Mouse (Mus musculus) liver, embryonic 14.5 days (tissue): ENCODE measurements at regions not wholly inside any gene's neighbourhood (a gene's known extent, or its start where the extent isn't known, plus 50 kb on each side); places are given as distances from the start of the nearest gene placed in this dataset.
"Not testable (repeated sequence)": the region's sequence is repeated elsewhere in the genome, so short reads cannot be mapped to it uniquely, and the experiment has no call there.

Source experiments
- ATAC-seq: fragments of 200-750 bp; cut with Nextera tagmentation; 2 replicates; pipeline ENCODE4 v1.8.0; 2017; ENCODE audit warnings: moderate number of reproducible peaks, mild to moderate bottlenecking, moderate library complexity; ENCODE audit not compliant: insufficient read depth
- DNase-seq, 3 experiments: peaks; one replicate each; pipeline ENCODE4 v3.0.0-alpha.2; 2012 to 2013; ENCODE audit warnings: low read depth in 3 of 3, low spot score in 3 of 3
- H3K27ac ChIP-seq: fragments of 300-500 bp; sonication (generic); 2 replicates; pipeline ENCODE4 v1.5.1; 2014; ENCODE audit warnings: moderate library complexity, mild to moderate bottlenecking, control low read depth, inconsistent platforms
- H3K27me3 ChIP-seq: fragments of 300-500 bp; sonication (generic); 2 replicates; pipeline ENCODE4 v1.6.1; 2014; ENCODE audit warnings: mild to moderate bottlenecking, low read length, moderate library complexity; ENCODE audit not compliant: control insufficient read depth, insufficient read depth
- H3K36me3 ChIP-seq: fragments of 300-500 bp; sonication (generic); replicated peaks from 2 replicates; pipeline ENCODE4 v1.6.1; 2014; ENCODE audit warnings: low read depth; ENCODE audit not compliant: control insufficient read depth, insufficient read depth
- H3K4me1 ChIP-seq, 2 experiments: fragments of 200-500 bp in 1 of 2; fragments of 300-500 bp in 1 of 2; sonication (generic) in 1 of 2; replicated peaks; 2 replicates each; pipeline ENCODE4 v1.6.1; 2012 to 2014; ENCODE audit warnings: antibody characterized with exemption in 1 of 2, inconsistent platforms in 1 of 2, low read length in 1 of 2; ENCODE audit not compliant: control insufficient read depth in 2 of 2, insufficient read depth in 2 of 2
- H3K4me2 ChIP-seq: fragments of 300-500 bp; sonication (generic); 2 replicates; pipeline ENCODE4 v1.6.1; 2014; ENCODE audit warnings: low read depth, mild to moderate bottlenecking, control low read depth, moderate library complexity
- H3K4me3 ChIP-seq, 2 experiments: fragments of 200-500 bp in 1 of 2; fragments of 300-500 bp in 1 of 2; sonication (generic) in 1 of 2; 2 replicates each; pipeline ENCODE4 v1.5.1; 2012 to 2014; ENCODE audit warnings: low read depth in 2 of 2, low read length in 2 of 2, mild to moderate bottlenecking in 2 of 2, control low read depth in 1 of 2, inconsistent platforms in 1 of 2, moderate library complexity in 1 of 2; ENCODE audit not compliant: insufficient read depth in 1 of 2
- H3K9ac ChIP-seq: fragments of 300-500 bp; sonication (generic); replicated peaks from 2 replicates; pipeline ENCODE4 v1.6.1; 2014; ENCODE audit warnings: mild to moderate bottlenecking, control low read depth, moderate library complexity
- H3K9me3 ChIP-seq: fragments of 300-500 bp; sonication (generic); 2 replicates; pipeline ENCODE4 v1.6.1; 2016; ENCODE audit warnings: low read length, mixed read lengths; ENCODE audit not compliant: control insufficient read depth
- CTCF ChIP-seq: IDR thresholded peaks from 2 replicates; pipeline ENCODE4 v1.5.1; 2016; ENCODE audit warnings: antibody characterized with exemption, low read depth, control low read depth
- EP300 ChIP-seq: IDR thresholded peaks from 2 replicates; pipeline ENCODE4 v1.6.1; 2016; ENCODE audit warnings: antibody characterized with exemption, low read depth
- WGBS: fragments of 180-500 bp; shearing (Covaris S2); extraction: QIAGEN DNeasy Blood & Tissue Kit; methylation state at CpG from one replicate; pipeline ENCODE4 v1.1.7; 2014; ENCODE audit not compliant: insufficient replicate concordance; 5-methylcytosine and 5-hydroxymethylcytosine counted together

DNA sequence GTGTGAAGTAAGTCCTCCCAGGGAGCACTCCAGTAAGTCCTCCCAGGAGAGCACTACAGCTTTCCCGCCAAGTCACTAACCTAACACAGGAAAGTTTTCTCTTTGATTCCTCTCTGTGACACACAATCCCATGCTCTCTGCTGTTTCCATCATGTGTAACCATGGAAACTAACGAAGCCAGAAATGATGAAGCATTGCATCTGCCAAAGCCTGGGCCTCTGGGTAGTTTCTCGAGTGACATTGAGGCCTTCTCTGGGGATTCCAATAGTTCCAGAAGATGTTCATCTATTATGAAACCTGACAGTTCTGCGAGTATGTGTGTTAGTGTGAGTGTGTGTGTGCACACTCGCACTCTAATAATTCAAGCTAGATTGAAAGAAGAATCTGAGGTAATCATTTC lies 140.7 kb upstream of the Zfp637 start:
- no peak overlapping the region for H3K9ac ChIP-seq
- H3K36me3 ChIP-seq, result no peaks in the 10 kb centered on the region
- H3K4me1 ChIP-seq, result no peaks in the 10 kb centered on the region
- H3K4me2 ChIP-seq, result no peak overlapping the region
- H3K27ac ChIP-seq, result no peak overlapping the region
- ATAC-seq, result no peak
- WGBS, result 59% methylated on average over 5 of the region's 5 CpGs
- no peaks in the 10 kb centered on the region for H3K9me3 ChIP-seq
- DNase-seq, result no peak
- H3K27me3 ChIP-seq, result no peaks in the 10 kb centered on the region
- no peak overlapping the region for H3K4me3 ChIP-seq
- TF ChIP-seq EP300 (no peak), CTCF (no peak)

GRCm38 (mm10) chr6:117701547-117701946 lies 139.4 kb upstream of the Zfp637 start:
- Histone ChIP-seq H3K9ac (no peak overlapping the region), H3K4me1 (no peaks in the 10 kb centered on the region), H3K27me3 (no peaks in the 10 kb centered on the region), H3K4me3 (no peak overlapping the region), H3K27ac (no peak overlapping the region), H3K9me3 (no peaks in the 10 kb centered on the region), H3K4me2 (no peak overlapping the region), H3K36me3 (no peaks in the 10 kb centered on the region)
- 74% methylated on average over 5 of the region's 5 CpGs for WGBS
- ATAC-seq (no peak), DNase-seq (no peak)
- TF ChIP-seq EP300, result no peak
- no peak for TF ChIP-seq CTCF

- DNase-seq, result no peak
- no peak for ATAC-seq
- no peaks in the 10 kb centered on the region for H3K27me3 ChIP-seq
- H3K4me2 ChIP-seq, result no peak overlapping the region
- H3K9me3 ChIP-seq, result no peaks in the 10 kb centered on the region
- TF ChIP-seq EP300 (no peak), CTCF (no peak)
- H3K4me3 ChIP-seq, result no peak overlapping the region
- H3K4me1 ChIP-seq, result no peaks in the 10 kb centered on the region
- H3K27ac ChIP-seq, result no peak overlapping the region
- WGBS, result 48% methylated on average over 2 of the region's 2 CpGs
- no peak overlapping the region for H3K9ac ChIP-seq
- no peaks in the 10 kb centered on the region for H3K36me3 ChIP-seq
Measured at GRCm38 (mm10) chr6:117706006-117706405, 135.0 kb upstream of the Zfp637 start.

DNA sequence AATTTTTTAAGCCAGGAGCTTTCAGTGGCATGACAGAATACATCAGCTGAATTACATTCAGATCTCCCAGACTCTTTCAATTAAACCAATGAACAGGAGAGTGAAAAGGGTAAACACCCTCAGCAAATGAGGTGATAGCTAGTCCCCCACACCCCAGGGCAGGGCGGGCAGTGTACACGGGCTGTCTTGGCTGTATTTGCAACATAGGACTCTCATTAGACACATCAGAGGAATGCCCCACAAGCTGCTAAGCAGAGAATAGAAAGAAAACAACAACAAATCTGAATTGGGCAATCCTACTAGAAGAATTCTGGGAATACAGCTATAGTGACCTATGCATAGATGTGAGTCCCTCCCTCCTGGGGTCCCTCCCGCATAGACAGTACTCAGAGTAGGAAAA lies 131.8 kb upstream of the Zfp637 start:
- WGBS, result 69% methylated on average over 3 of the region's 3 CpGs
- Histone ChIP-seq H3K4me3 (no peak overlapping the region), H3K4me2 (no peak overlapping the region), H3K36me3 (no peaks in the 10 kb centered on the region), H3K27me3 (no peaks in the 10 kb centered on the region), H3K4me1 (no peaks in the 10 kb centered on the region), H3K9ac (no peak overlapping the region), H3K9me3 (no peaks in the 10 kb centered on the region), H3K27ac (no peak overlapping the region)
- no peak for TF ChIP-seq EP300
- TF ChIP-seq CTCF, result no peak
- DNase-seq (no peak), ATAC-seq (no peak)

- Histone ChIP-seq H3K9ac (no peak overlapping the region), H3K4me1 (no peaks in the 10 kb centered on the region), H3K36me3 (no peaks in the 10 kb centered on the region), H3K4me3 (no peak overlapping the region), H3K27me3 (no peaks in the 10 kb centered on the region), H3K27ac (no peak overlapping the region), H3K4me2 (no peak overlapping the region), H3K9me3 (no peaks in the 10 kb centered on the region)
- no peak for DNase-seq
- ATAC-seq, result no peak
- WGBS, result 61% methylated on average over 6 of the region's 6 CpGs
- TF ChIP-seq EP300 (no peak), CTCF (no peak)
Measured at GRCm38 (mm10) chr6:117715056-117715777, 125.8 kb upstream of the Zfp637 start.

- not testable (repeated sequence) for DNase-seq, H3K4me3 ChIP-seq, H3K36me3 ChIP-seq, H3K9ac ChIP-seq, H3K9me3 ChIP-seq, H3K4me1 ChIP-seq, H3K4me2 ChIP-seq, H3K27me3 ChIP-seq, H3K27ac ChIP-seq
- ATAC-seq, result 0 out of 2 replicates have a peak, but pooled peaks have one; percentile 28
- WGBS, result 67% methylated on average over 6 of the region's 40 CpGs
Measured at GRCm38 (mm10) chr6:117716422-117716821, 124.6 kb upstream of the Zfp637 start.

DNA sequence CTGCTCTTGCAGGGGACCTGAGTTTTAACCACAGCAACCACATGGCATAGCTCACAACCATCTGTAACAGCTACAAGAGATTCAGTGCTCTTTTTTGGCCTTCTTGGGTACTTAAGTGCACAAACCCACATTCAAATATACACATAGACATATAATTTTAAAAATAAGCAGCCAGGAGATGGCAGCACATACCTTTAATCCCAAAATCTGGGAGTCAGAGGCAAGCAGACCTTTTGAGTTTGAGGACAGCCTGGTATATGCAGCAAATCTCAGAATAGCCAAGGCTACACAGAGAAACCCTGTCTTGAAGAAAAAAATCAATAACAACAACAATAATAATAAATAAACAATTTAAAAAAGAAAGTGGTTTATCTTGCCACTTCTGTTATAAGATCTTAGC lies 88.6 kb upstream of the Zfp637 start:
- H3K4me3 ChIP-seq, H3K9ac ChIP-seq, ATAC-seq, H3K27ac ChIP-seq, DNase-seq, H3K4me2 ChIP-seq, H3K36me3 ChIP-seq, H3K9me3 ChIP-seq, H3K4me1 ChIP-seq, H3K27me3 ChIP-seq: not testable (repeated sequence)

DNA sequence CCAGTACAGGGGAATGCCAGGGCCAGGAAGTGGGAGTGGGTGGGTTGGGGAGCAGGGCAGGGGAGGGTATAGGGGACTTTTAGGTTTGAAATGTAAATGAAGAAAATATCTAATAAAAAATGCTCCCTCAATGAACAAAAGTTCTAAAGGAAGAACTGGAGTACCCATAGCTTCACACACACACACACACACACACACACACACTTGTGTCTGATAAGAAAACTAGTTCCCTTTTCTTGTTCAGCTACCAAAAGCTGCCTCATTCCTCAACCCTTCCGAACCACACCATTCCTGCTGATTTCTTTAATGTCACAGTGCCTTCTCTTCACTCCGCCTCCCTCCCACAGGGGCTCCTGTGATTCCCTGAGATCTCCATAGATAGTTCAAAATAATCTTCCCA lies 85.3 kb upstream of the Zfp637 start:
- not testable (repeated sequence) for DNase-seq, H3K9me3 ChIP-seq, H3K27ac ChIP-seq, H3K27me3 ChIP-seq, ATAC-seq, H3K4me1 ChIP-seq, H3K4me3 ChIP-seq, H3K4me2 ChIP-seq, H3K36me3 ChIP-seq, H3K9ac ChIP-seq
- 39% methylated on average over 2 of the region's 2 CpGs for WGBS
